Mouse (Mus musculus) ES-Bruce4 (cell line): ENCODE measurements around the gene Eprs. TPM values are rescaled to one million over a fixed set of nuclear protein-coding genes. Genes with fewer than 3 reads are reported as not detected.

ENCODE experiments used
- H3K27ac ChIP-seq: 2 replicates; pipeline ENCODE4 v1.5.1; 2012; ENCODE audit warnings: low read length, inconsistent platforms; ENCODE audit not compliant: insufficient read depth
- H3K27me3 ChIP-seq: 2 replicates; pipeline ENCODE4 v1.6.1; 2012; ENCODE audit warnings: mild to moderate bottlenecking, low read length, inconsistent platforms; ENCODE audit not compliant: control insufficient read depth, poor library complexity, insufficient read depth, severe bottlenecking
- H3K36me3 ChIP-seq: 2 replicates; pipeline ENCODE4 v1.6.1; 2012; ENCODE audit warnings: inconsistent platforms, mild to moderate bottlenecking, low read length, moderate library complexity; ENCODE audit not compliant: control insufficient read depth, poor library complexity, insufficient read depth, severe bottlenecking
- H3K4me1 ChIP-seq: one replicate; pipeline ENCODE4 v1.8.1; 2011; ENCODE audit warnings: low read length; ENCODE audit not compliant: control insufficient read depth, insufficient read depth
- H3K4me3 ChIP-seq: 2 replicates; pipeline ENCODE4 v1.5.1; 2011; ENCODE audit warnings: low read depth, mild to moderate bottlenecking, low read length
- H3K9ac ChIP-seq: 2 replicates; pipeline ENCODE4 v1.6.1; 2012; ENCODE audit warnings: low read depth, mild to moderate bottlenecking, inconsistent platforms; ENCODE audit not compliant: poor library complexity, severe bottlenecking
- H3K9me3 ChIP-seq: replicated peaks from 2 replicates; pipeline ENCODE4 v1.6.1; 2012; ENCODE audit warnings: mild to moderate bottlenecking, low read length, inconsistent platforms; ENCODE audit not compliant: control insufficient read depth, poor library complexity, insufficient read depth, severe bottlenecking
- CTCF ChIP-seq: IDR thresholded peaks from one replicate; pipeline ENCODE4 v1.8.1; 2011; ENCODE audit warnings: low read depth, low read length
- EP300 ChIP-seq: IDR thresholded peaks from 2 replicates; pipeline ENCODE4 v1.6.1; 2011; ENCODE audit warnings: low read depth, low read length; ENCODE audit not compliant: insufficient read depth
- POLR2A ChIP-seq: IDR thresholded peaks from one replicate; pipeline ENCODE4 v1.8.1; 2011; ENCODE audit warnings: low read length; ENCODE audit not compliant: insufficient read depth
- polyA plus RNA-seq: library from polyadenylated mRNA; stranded (reverse); fragments of >200 nt; gene quantifications from 2 replicates; pipeline ENCODE4 v1.2.4, GENCODE M21; 2011; ENCODE audit warnings: low read depth; ENCODE audit not compliant: missing spikeins, insufficient read depth, insufficient read length

The Eprs gene
- polyA plus RNA-seq, 1 experiment: 189 TPM

GRCm38 (mm10) chr1:185454955-185455701, 92.3 kb downstream of the Eprs start:
- Histone ChIP-seq H3K4me1 (no peaks in the 10 kb centered on the region), H3K9me3 (no peaks in the 10 kb centered on the region), H3K4me3 (peak overlapping the region; percentile 53), H3K27ac (no peak overlapping the region), H3K36me3 (no peaks in the 10 kb centered on the region), H3K9ac (peak overlapping the region; percentile 2), H3K27me3 (peaks cover 7% of the 10 kb centered on the region; the same call in 1 of the 2 replicates)
- TF ChIP-seq EP300 (no peak), CTCF (no peak), POLR2A (no peak)

GRCm38 (mm10) chr1:185456327-185456726, 93.5 kb downstream of the Eprs start:
- H3K4me3 ChIP-seq: no peak overlapping the region
- H3K27me3 ChIP-seq: peaks cover 7% of the 10 kb centered on the region; the same call in 1 of the 2 replicates
- H3K27ac ChIP-seq: no peak overlapping the region
- H3K4me1 ChIP-seq: no peaks in the 10 kb centered on the region
- H3K36me3 ChIP-seq: no peaks in the 10 kb centered on the region
- H3K9ac ChIP-seq: no peak overlapping the region
- TF ChIP-seq EP300 (no peak), POLR2A (no peak), CTCF (no peak)
- H3K9me3 ChIP-seq: no peaks in the 10 kb centered on the region

- no peak overlapping the region for H3K4me3 ChIP-seq
- no peaks in the 10 kb centered on the region for H3K36me3 ChIP-seq
- H3K4me1 ChIP-seq: no peaks in the 10 kb centered on the region
- H3K9me3 ChIP-seq: no peaks in the 10 kb centered on the region
- H3K27me3 ChIP-seq: peaks cover 6% of the 10 kb centered on the region; the same call in 1 of the 2 replicates
- TF ChIP-seq EP300 (no peak), POLR2A (no peak)
- H3K9ac ChIP-seq: no peak overlapping the region
- no peak overlapping the region for H3K27ac ChIP-seq
These were observed 97.3 kb downstream of the Eprs start for GRCm38 (mm10) chr1:185460096-185460495.

GRCm38 (mm10) chr1:185462889-185463288, 100.0 kb downstream of the Eprs start:
- Histone ChIP-seq H3K9ac (no peak overlapping the region), H3K4me3 (no peak overlapping the region), H3K36me3 (no peaks in the 10 kb centered on the region), H3K27me3 (no peaks in the 10 kb centered on the region), H3K4me1 (no peaks in the 10 kb centered on the region), H3K27ac (no peak overlapping the region), H3K9me3 (no peaks in the 10 kb centered on the region)
- TF ChIP-seq CTCF (no peak), EP300 (no peak)

GRCm38 (mm10) chr1:185469551-185470021, 106.7 kb downstream of the Eprs start:
- Histone ChIP-seq H3K27me3 (no peaks in the 10 kb centered on the region), H3K4me3 (no peak overlapping the region), H3K9ac (no peak overlapping the region), H3K27ac (no peak overlapping the region), H3K4me1 (no peaks in the 10 kb centered on the region), H3K36me3 (no peaks in the 10 kb centered on the region), H3K9me3 (no peaks in the 10 kb centered on the region)
- no peak for TF ChIP-seq EP300
- TF ChIP-seq POLR2A: no peak
- TF ChIP-seq CTCF: no peak

GRCm38 (mm10) chr1:185472025-185472720, 109.3 kb downstream of the Eprs start:
- no peak for TF ChIP-seq EP300
- TF ChIP-seq CTCF: no peak
- no peak for TF ChIP-seq POLR2A
- Histone ChIP-seq H3K27ac (no peak overlapping the region), H3K9ac (no peak overlapping the region), H3K36me3 (no peaks in the 10 kb centered on the region), H3K9me3 (no peaks in the 10 kb centered on the region), H3K4me1 (no peaks in the 10 kb centered on the region), H3K4me3 (no peak overlapping the region), H3K27me3 (no peaks in the 10 kb centered on the region)
